Mouse (Mus musculus) CH12.LX (cell line): ENCODE measurements at regions not wholly inside any gene's neighbourhood (a gene's known extent, or its start where the extent isn't known, plus 50 kb on each side); places are given as distances from the start of the nearest gene placed in this dataset.

ENCODE experiments used
- DNase-seq: peaks from one replicate; pipeline ENCODE4 v3.0.0-alpha.2; 2013; ENCODE audit errors: extremely low read depth
- H3K27ac ChIP-seq: 2 replicates; pipeline ENCODE4 v1.5.1; 2012; ENCODE audit warnings: low read depth, mild to moderate bottlenecking, control low read depth, moderate library complexity; ENCODE audit not compliant: insufficient read depth
- H3K27me3 ChIP-seq: replicated peaks from 2 replicates; pipeline ENCODE3; 2012; ENCODE audit warnings: inconsistent platforms
- H3K36me3 ChIP-seq, 2 experiments: replicated peaks in 1 of 2; 2 replicates each; pipeline versions ENCODE3 to v1.6.1; 2012; ENCODE audit warnings: inconsistent platforms in 1 of 2, low read length in 1 of 2, mild to moderate bottlenecking in 1 of 2, mixed read lengths in 1 of 2, moderate library complexity in 1 of 2; ENCODE audit not compliant: control insufficient read depth in 1 of 2, insufficient read depth in 1 of 2
- H3K4me1 ChIP-seq, 2 experiments: 2 replicates each; pipeline ENCODE4 v1.6.1; 2012; ENCODE audit warnings: inconsistent platforms in 1 of 2, moderate library complexity in 1 of 2; ENCODE audit not compliant: insufficient read depth in 2 of 2, control insufficient read depth in 1 of 2
- H3K4me2 ChIP-seq: 2 replicates; pipeline ENCODE4 v1.6.1; 2012; ENCODE audit warnings: low read depth, mild to moderate bottlenecking, control low read depth; ENCODE audit not compliant: poor library complexity, insufficient read depth, severe bottlenecking
- H3K4me3 ChIP-seq, 3 experiments: fragments of 150-350 bp in 1 of 3; sonication (generic) in 1 of 3; replicated peaks in 1 of 3; 2 replicates each; pipeline versions ENCODE3 to v1.5.1; 2011 to 2012; ENCODE audit warnings: low read depth in 2 of 3, low read length in 2 of 3, mild to moderate bottlenecking in 2 of 3, moderate library complexity in 2 of 3, control low read depth in 1 of 3, improper control_type of control experiment in 1 of 3, inconsistent platforms in 1 of 3, mixed read lengths in 1 of 3; ENCODE audit not compliant: poor library complexity in 1 of 3
- H3K79me2 ChIP-seq: replicated peaks from 2 replicates; pipeline ENCODE4 v1.6.1; 2012; ENCODE audit warnings: mild to moderate bottlenecking, moderate library complexity; ENCODE audit not compliant: control insufficient read depth, poor library complexity, insufficient read depth, severe bottlenecking; ENCODE audit errors: extremely low read depth
- H3K9ac ChIP-seq: 2 replicates; pipeline ENCODE4 v1.6.1; 2012; ENCODE audit warnings: low read depth, mild to moderate bottlenecking, control low read depth, moderate library complexity; ENCODE audit not compliant: insufficient read depth
- H3K9me3 ChIP-seq: replicated peaks from 2 replicates; pipeline ENCODE3; 2012; ENCODE audit warnings: low read length, inconsistent platforms, mixed read lengths
- CHD1 ChIP-seq: IDR thresholded peaks from 2 replicates; pipeline ENCODE4 v1.6.1; 2012; ENCODE audit warnings: low read depth, low read length, improper control_type of control experiment, inconsistent platforms
- CTCF ChIP-seq, 2 experiments: IDR thresholded peaks in 1 of 2; conservative IDR thresholded peaks in 1 of 2; 2 replicates each; pipeline ENCODE4 v1.5.1; 2011 to 2012; ENCODE audit warnings: low read depth in 2 of 2, low read length in 2 of 2, improper control_type of control experiment in 1 of 2, inconsistent platforms in 1 of 2, mild to moderate bottlenecking in 1 of 2, moderate library complexity in 1 of 2
- ELF1 ChIP-seq: IDR thresholded peaks from 2 replicates; pipeline ENCODE4 v1.6.1; 2014; ENCODE audit warnings: low read depth, mild to moderate bottlenecking, inconsistent platforms, low read length, improper control_type of control experiment
- ETS1 ChIP-seq: conservative IDR thresholded peaks from 2 replicates; pipeline ENCODE4 v1.6.1; 2012; ENCODE audit warnings: low read depth, mild to moderate bottlenecking, inconsistent platforms, low read length, improper control_type of control experiment, moderate library complexity
- GABPA ChIP-seq: IDR thresholded peaks from 2 replicates; pipeline ENCODE4 v1.6.1; 2012; ENCODE audit warnings: low read depth, low read length, improper control_type of control experiment, inconsistent platforms; ENCODE audit not compliant: insufficient replicate concordance
- JUN ChIP-seq: IDR thresholded peaks from 2 replicates; pipeline ENCODE4 v1.6.1; 2011; ENCODE audit warnings: low read depth, mild to moderate bottlenecking, low read length, improper control_type of control experiment, moderate library complexity; ENCODE audit not compliant: insufficient read depth
- MAFK ChIP-seq: IDR thresholded peaks from 2 replicates; pipeline ENCODE4 v1.6.1; 2011; ENCODE audit warnings: low read length, improper control_type of control experiment; ENCODE audit not compliant: insufficient replicate concordance
- MAX ChIP-seq: IDR thresholded peaks from 2 replicates; pipeline ENCODE4 v1.6.1; 2011; ENCODE audit warnings: low read length, improper control_type of control experiment
- MAZ ChIP-seq: IDR thresholded peaks from 2 replicates; pipeline ENCODE4 v1.6.1; 2012; ENCODE audit warnings: low read depth, mild to moderate bottlenecking, inconsistent platforms, low read length, improper control_type of control experiment, moderate library complexity
- MXI1 ChIP-seq: IDR thresholded peaks from 2 replicates; pipeline ENCODE4 v1.6.1; 2011; ENCODE audit warnings: mild to moderate bottlenecking, low read depth, low read length, improper control_type of control experiment
- POLR2AphosphoS2 ChIP-seq: IDR thresholded peaks from 2 replicates; pipeline ENCODE4 v1.6.1; 2011; ENCODE audit warnings: low read depth, low read length, improper control_type of control experiment
- RAD21 ChIP-seq: IDR thresholded peaks from 2 replicates; pipeline ENCODE4 v1.6.1; 2011; ENCODE audit warnings: low read depth, mild to moderate bottlenecking, low read length, improper control_type of control experiment, moderate library complexity
- TBP ChIP-seq: conservative IDR thresholded peaks from 2 replicates; pipeline ENCODE4 v1.6.1; 2011; ENCODE audit warnings: low read depth, low read length, improper control_type of control experiment
- TCF12 ChIP-seq: IDR thresholded peaks from 2 replicates; pipeline ENCODE4 v1.6.1; 2014; ENCODE audit warnings: low read depth, mild to moderate bottlenecking, inconsistent platforms, low read length, improper control_type of control experiment
- UBTF ChIP-seq: IDR thresholded peaks from 2 replicates; pipeline ENCODE4 v1.6.1; 2012; ENCODE audit warnings: low read depth, mild to moderate bottlenecking, inconsistent platforms, low read length, improper control_type of control experiment, moderate library complexity
- USF1 ChIP-seq: IDR thresholded peaks from 2 replicates; pipeline ENCODE4 v1.6.1; 2014; ENCODE audit warnings: low read depth, mild to moderate bottlenecking, inconsistent platforms, low read length, improper control_type of control experiment
- USF2 ChIP-seq: conservative IDR thresholded peaks from 2 replicates; pipeline ENCODE4 v1.6.1; 2011; ENCODE audit warnings: low read depth, low read length, improper control_type of control experiment
- ZMIZ1 ChIP-seq: IDR thresholded peaks from 2 replicates; pipeline ENCODE4 v1.6.1; 2012; ENCODE audit warnings: low read depth, mild to moderate bottlenecking, inconsistent platforms, low read length, improper control_type of control experiment
- dilution Hi-C: fragments of 300-500 bp; cut with MboI; formaldehyde crosslinking; loops from 2 replicates; pipeline ENCODE4 v1.14.3; 2020; ENCODE audit warnings: low sequenced_read_pairs; ENCODE audit not compliant: extremely low pct_unique_long_range_greater_than_20kb, extremely low pct_ligation_motif_present
- in situ Hi-C: fragments of 300-500 bp; cut with MboI; formaldehyde crosslinking; loops from 3 replicates; pipeline ENCODE4 v1.14.3; 2019; ENCODE audit warnings: low sequenced_read_pairs, low pct_ligation_motif_present, low pct_unique_long_range_greater_than_20kb, mixed read lengths

GRCm38 (mm10) chr2:48513848-48514247, 300.1 kb upstream of the Acvr2a start:
- Histone ChIP-seq H3K27me3 (no peaks in the 10 kb centered on the region), H3K9me3 (no peaks in the 10 kb centered on the region), H3K27ac (no peak overlapping the region), H3K4me3 (no peak overlapping the region), H3K79me2 (no peaks in the 10 kb centered on the region), H3K36me3 (no peaks in the 10 kb centered on the region), H3K4me2 (no peak overlapping the region), H3K9ac (no peak overlapping the region), H3K4me1 (no peaks in the 10 kb centered on the region)
- dilution Hi-C loops, result no loop called here
- in situ Hi-C loops, result no loop called here
- TF ChIP-seq MAX, result no peak
- no peak for DNase-seq

DNA sequence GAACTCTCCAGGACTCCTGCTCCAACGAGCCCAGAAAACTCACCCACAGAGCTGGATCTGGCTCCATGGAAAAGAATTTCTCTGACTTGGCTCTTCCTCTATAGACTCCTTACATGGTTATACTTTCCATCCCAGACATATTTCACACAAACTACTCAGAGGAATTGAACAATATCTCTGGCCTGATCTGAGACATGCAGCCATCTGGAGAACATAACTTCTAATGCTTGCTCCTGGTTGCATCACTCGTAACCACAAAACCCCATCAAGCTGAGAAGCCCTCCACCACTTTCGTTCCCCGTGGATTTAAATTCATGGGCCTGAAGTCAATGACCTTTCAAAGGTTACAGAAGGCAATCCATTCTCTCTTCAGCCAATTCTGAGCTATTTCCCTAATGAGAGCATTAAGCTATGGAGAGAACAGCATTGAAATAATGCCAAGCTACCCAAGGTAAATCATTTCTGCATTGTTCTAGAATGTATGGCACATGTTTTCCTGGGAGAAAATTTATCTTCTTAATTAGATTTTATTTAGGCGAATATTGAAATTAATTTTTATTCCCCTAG, 294.0 kb upstream of the Acvr2a start:
- H3K4me1 ChIP-seq, result no peaks in the 10 kb centered on the region
- no peak overlapping the region for H3K9ac ChIP-seq
- TF ChIP-seq POLR2AphosphoS2 (no peak), MAFK (no peak), USF1 (no peak), RAD21 (no peak), TBP (no peak)
- H3K36me3 ChIP-seq, result no peaks in the 10 kb centered on the region
- no peak for DNase-seq
- no peaks in the 10 kb centered on the region for H3K27me3 ChIP-seq
- H3K9me3 ChIP-seq, result no peaks in the 10 kb centered on the region
- no peak overlapping the region for H3K27ac ChIP-seq
- in situ Hi-C loops (no loop called here), dilution Hi-C loops (no loop called here)
- no peaks in the 10 kb centered on the region for H3K79me2 ChIP-seq
- H3K4me3 ChIP-seq, result no peak overlapping the region
- no peak overlapping the region for H3K4me2 ChIP-seq

GRCm38 (mm10) chr2:48520535-48520971, 293.4 kb upstream of the Acvr2a start:
- no peaks in the 10 kb centered on the region for H3K36me3 ChIP-seq
- H3K79me2 ChIP-seq, result no peaks in the 10 kb centered on the region
- no peak overlapping the region for H3K4me2 ChIP-seq
- dilution Hi-C loops, result no loop called here
- no peaks in the 10 kb centered on the region for H3K4me1 ChIP-seq
- DNase-seq, result no peak
- no peaks in the 10 kb centered on the region for H3K9me3 ChIP-seq
- no peak overlapping the region for H3K4me3 ChIP-seq
- no peaks in the 10 kb centered on the region for H3K27me3 ChIP-seq
- in situ Hi-C loops, result no loop called here
- no peak overlapping the region for H3K9ac ChIP-seq
- H3K27ac ChIP-seq, result no peak overlapping the region
- TF ChIP-seq ELF1 (no peak), TCF12 (no peak), ETS1 (no peak), MXI1 (no peak), MAX (no peak), RAD21 (no peak), MAZ (no peak), JUN (no peak), GABPA (no peak), USF2 (no peak), MAFK (no peak), UBTF (no peak), CHD1 (no peak), CTCF (conservative IDR thresholded peaks at IDR 0.05 in 1 of 2, IDR thresholded peaks at IDR 0.05 in 1 of 2; ENCODE audit: low read depth in 2 of 2, low read length in 2 of 2) (no peak), POLR2AphosphoS2 (no peak), ZMIZ1 (no peak)
- TF ChIP-seq, all 38 proteins: peak for 0
